Mouse (Mus musculus) heart, adult 2 months (tissue): ENCODE data around the gene Rab6b.

Experiments
- CTCF ChIP-seq: fragments of 200-600 bp; IDR thresholded peaks from 2 replicates; pipeline ENCODE4 v1.8.1; 2022; ENCODE audit warnings: antibody characterized with exemption, mild to moderate bottlenecking, moderate library complexity
- POLR2A ChIP-seq: fragments of 200-500 bp; IDR thresholded peaks from 2 replicates; pipeline ENCODE4 v1.6.1; 2011; ENCODE audit warnings: mild to moderate bottlenecking, low read depth, low read length, control low read depth; ENCODE audit not compliant: insufficient read depth

DNA sequence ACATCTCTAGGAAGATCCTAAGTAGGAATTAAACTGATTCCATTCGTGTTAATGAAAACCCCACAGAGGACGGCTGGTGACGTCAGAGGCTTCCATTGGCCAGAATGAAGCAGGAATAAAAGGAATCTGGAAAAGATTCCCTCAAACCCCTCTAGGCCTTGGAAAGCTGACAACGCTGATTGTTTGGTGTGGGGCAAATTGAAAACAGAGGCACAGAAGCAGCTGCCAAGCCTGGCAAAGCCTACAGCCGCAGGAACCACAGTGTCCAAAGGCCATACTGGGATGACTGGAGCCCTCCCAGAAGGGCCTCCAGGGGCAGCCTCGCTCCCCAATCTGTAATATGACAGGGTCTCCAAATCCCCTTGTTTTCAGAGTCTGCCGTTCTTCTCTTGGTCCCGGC lies 44.7 kb upstream of the Rab6b start:
- TF ChIP-seq POLR2A, result no peak
- no peak for TF ChIP-seq CTCF
